Mouse (Mus musculus): ENCODE data around the gene Spg11. TPM values are rescaled to one million over a fixed set of nuclear protein-coding genes. Genes with fewer than 3 reads are reported as not detected.

The Spg11 gene
- 17.6 TPM for polyA plus RNA-seq (2017; shearing (Covaris generic))

GRCm38 (mm10) chr2:122117961-122118958, at the start of gene Spg11:
TSS of gene Spg11 (minus strand) at chr2:122118386.

GRCm38 (mm10) chr2:122160680-122161079, 42.5 kb upstream of the Spg11 start, which contains the start of gene Trim69:
TSS of gene Trim69 (plus strand) at chr2:122160700.

GRCm38 (mm10) chr2:122147508-122148241, 29.5 kb upstream of the Spg11 start, which contains the start of gene B2m:
TSS of gene B2m (plus strand) at chr2:122147686.

GRCm38 (mm10) chr2:122027862-122028755, 90.1 kb downstream of the Spg11 start, which contains the start of gene Eif3j1:
TSS of gene Eif3j1 (plus strand) at chr2:122028546.

Other genes with a start within 250 kb of the Spg11 start
- 53.0 TPM for gene Ctdspl2, start 162.4 kb downstream of the Spg11 start, polyA plus RNA-seq (2017; shearing (Covaris generic))
- gene Mageb3, start 162.3 kb downstream of the Spg11 start, polyA plus RNA-seq (2017; shearing (Covaris generic)): not detected
- 10.7 TPM for gene Eif3j1, start 89.8 kb downstream of the Spg11 start, polyA plus RNA-seq (2017; shearing (Covaris generic))
- gene B2m, start 29.3 kb upstream of the Spg11 start, polyA plus RNA-seq (2017; shearing (Covaris generic)): 7,736 TPM
- gene Trim69, start 42.3 kb upstream of the Spg11 start, polyA plus RNA-seq (2017; shearing (Covaris generic)): 0.13 TPM
- 2.3 TPM for gene Patl2, start 67.8 kb upstream of the Spg11 start, polyA plus RNA-seq (2017; shearing (Covaris generic))
- not detected for gene Terb2, start 67.9 kb upstream of the Spg11 start, polyA plus RNA-seq (2017; shearing (Covaris generic))
- 4.0 TPM for gene Sord, start 116.4 kb upstream of the Spg11 start, polyA plus RNA-seq (2017; shearing (Covaris generic))
- gene Duox2, start 180.1 kb upstream of the Spg11 start, polyA plus RNA-seq (2017; shearing (Covaris generic)): not detected
- gene Duoxa2, start 180.5 kb upstream of the Spg11 start, polyA plus RNA-seq (2017; shearing (Covaris generic)): not detected
- gene Duoxa1, start 195.3 kb upstream of the Spg11 start, polyA plus RNA-seq (2017; shearing (Covaris generic)): not detected
- not detected for gene Duox1, start 197.3 kb upstream of the Spg11 start, polyA plus RNA-seq (2017; shearing (Covaris generic))